Mouse (Mus musculus): ENCODE measurements around the gene Serpinb9f. TPM values are rescaled to one million over a fixed set of nuclear protein-coding genes. Genes with fewer than 3 reads are reported as not detected.
"Not testable (repeated sequence)": the region's sequence is repeated elsewhere in the genome, so short reads cannot be mapped to it uniquely, and the experiment has no call there.

Gene Serpinb9f
- not detected in 2 replicates for total RNA-seq (2017)

DNA sequence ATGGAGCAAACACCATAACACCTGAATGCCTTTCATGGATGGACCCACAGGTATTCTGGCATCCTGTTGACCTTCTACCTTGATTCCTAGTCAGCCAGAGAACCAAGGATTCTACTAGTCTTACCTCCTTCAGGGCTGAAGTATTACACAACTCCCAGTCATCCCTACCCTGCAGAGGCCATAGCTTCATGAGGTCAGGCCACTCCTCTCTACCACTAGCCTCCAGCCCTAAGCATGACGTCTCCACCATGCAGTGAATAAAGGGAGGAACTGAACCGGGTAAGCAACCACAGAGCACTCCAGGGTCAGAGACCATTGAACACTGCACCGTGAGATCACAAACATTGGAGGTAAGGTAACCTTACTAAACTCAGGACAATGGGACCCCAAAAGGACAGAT is at the start of gene Serpinb9f:
Serpinb9f (plus strand) TSS at position 301 of the 400 bp plus-strand sequence.
- ATAC-seq (replicated peaks; ENCODE audit: low read depth, poor library complexity, severe bottlenecking): not testable (repeated sequence)

DNA sequence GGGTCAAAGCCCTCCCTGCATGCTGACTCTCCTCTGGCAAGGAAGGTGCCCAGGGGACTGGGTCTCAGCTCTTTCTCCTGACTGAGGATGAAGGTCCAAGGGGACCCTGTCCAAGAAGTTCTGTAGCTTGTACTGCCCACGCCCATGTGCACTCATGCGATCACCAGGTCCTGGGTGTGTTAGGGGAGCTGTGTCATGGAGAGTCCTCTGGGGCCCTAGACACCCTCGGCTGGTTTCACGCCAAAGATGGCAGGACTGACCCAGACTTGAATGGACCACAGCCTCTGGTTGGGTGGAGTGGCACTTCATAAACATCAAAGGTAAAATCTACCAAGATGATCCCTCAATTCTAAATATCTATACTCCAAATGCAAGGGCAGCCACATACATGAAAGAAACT is 15.2 kb upstream of the Serpinb9f start:
- not testable (repeated sequence) for ATAC-seq (replicated peaks; ENCODE audit: low read depth, poor library complexity, severe bottlenecking)

DNA sequence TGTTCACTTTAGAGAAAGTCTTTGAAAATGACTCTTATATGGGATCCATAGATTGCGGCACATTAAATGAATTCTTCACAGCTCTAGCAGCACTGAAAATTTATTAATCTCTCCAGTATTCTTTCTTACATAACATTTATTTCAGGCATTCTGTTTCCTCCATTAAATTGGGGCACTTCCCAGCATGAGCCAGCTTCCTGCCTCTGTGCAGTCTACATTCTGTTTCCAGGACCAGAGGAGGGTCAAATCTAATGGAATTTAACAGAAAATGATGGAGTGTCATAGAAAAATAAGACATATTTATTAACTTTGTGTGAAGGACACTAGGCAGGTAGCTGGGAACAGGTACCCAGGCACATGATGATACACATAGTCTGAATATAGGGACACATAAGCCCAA is 32.8 kb downstream of the Serpinb9f start:
- ATAC-seq (replicated peaks; ENCODE audit: low read depth, poor library complexity, severe bottlenecking): not testable (repeated sequence)

Other genes starting within 250 kb of the Serpinb9f start
- gene Serpinb1b, start 245.5 kb upstream of the Serpinb9f start, total RNA-seq (2017): not detected in 2 replicates
- gene Serpinb9c, start 164.3 kb upstream of the Serpinb9f start, total RNA-seq (2017): not detected in 2 replicates
- not detected in 2 replicates for gene Serpinb9d, start 131.1 kb upstream of the Serpinb9f start, total RNA-seq (2017)
- gene Serpinb9e, start 74.5 kb upstream of the Serpinb9f start, total RNA-seq (2017): not detected in 2 replicates
- gene Gm11397, start 71.7 kb downstream of the Serpinb9f start, total RNA-seq (2017): not detected in 2 replicates
- not detected in 2 replicates for gene Serpinb9g, start 160.7 kb downstream of the Serpinb9f start, total RNA-seq (2017)